In the genomic region with DNA sequence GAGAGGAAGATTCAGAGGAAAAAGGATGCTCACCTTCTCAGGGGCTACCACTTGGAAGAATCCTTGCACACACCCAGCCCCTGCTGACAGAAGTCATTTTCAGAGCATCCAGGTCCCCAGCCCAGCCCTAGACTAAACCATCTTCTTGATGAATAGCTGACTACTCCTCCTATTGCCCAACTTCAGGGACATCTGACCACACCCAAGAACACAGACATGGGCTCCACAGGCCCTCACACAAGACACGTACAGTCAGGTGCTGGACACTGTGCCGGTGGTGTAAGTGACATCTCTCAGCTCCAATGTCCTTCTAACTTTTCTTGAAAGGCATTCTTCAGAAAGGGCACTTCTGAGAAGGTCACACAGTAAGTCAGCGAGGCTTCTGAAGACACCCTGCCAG, we compare ENCODE assay signal across 24 mouse cellular contexts.
"Had no signal": no experiment of that assay in that cellular context is flagged by ENCODE, and none has a peak within 500 bp of the region (broad histone marks: within the 10 kb centered on the region; RNA-seq: fewer than 3 reads in every experiment).

No protein-coding gene starts in this region.

- H3K9me3 ChIP-seq: forebrain, embryonic 15.5 days; heart, embryonic 13.5 days; heart, embryonic 15.5 days; hindbrain, embryonic 13.5 days; hindbrain, embryonic 15.5 days; kidney, embryonic 15.5 days; limb, embryonic 13.5 days had no signal

- H3K9ac ChIP-seq: forebrain, embryonic 15.5 days; forebrain, postnatal 0 days; heart, embryonic 13.5 days; heart, embryonic 15.5 days; hindbrain, embryonic 13.5 days; hindbrain, embryonic 15.5 days; kidney, embryonic 15.5 days; limb, embryonic 13.5 days had no signal

- H3K4me1 ChIP-seq: forebrain, embryonic 15.5 days had no signal

- H3K4me2 ChIP-seq: forebrain, embryonic 15.5 days; heart, embryonic 13.5 days; heart, embryonic 15.5 days; hindbrain, embryonic 13.5 days; hindbrain, embryonic 15.5 days; kidney, embryonic 15.5 days; limb, embryonic 13.5 days had no signal

- H3K36me3 ChIP-seq: forebrain, embryonic 15.5 days; heart, embryonic 13.5 days; heart, embryonic 15.5 days; hindbrain, embryonic 13.5 days; hindbrain, embryonic 15.5 days; kidney, embryonic 15.5 days; limb, embryonic 13.5 days had no signal

- ATAC-seq: forebrain, embryonic 15.5 days; forebrain, postnatal 0 days; hindbrain, postnatal 0 days; intestine, embryonic 16.5 days had no signal

- H3K27me3 ChIP-seq: forebrain, embryonic 15.5 days; heart, embryonic 13.5 days; heart, embryonic 15.5 days; hindbrain, embryonic 13.5 days; hindbrain, embryonic 15.5 days; kidney, embryonic 15.5 days; limb, embryonic 13.5 days had no signal

- DNase-seq: forebrain, postnatal 0 days; gastrocnemius, postnatal 14 days; gastrocnemius, postnatal 36 days; heart, adult 18-20 months; heart, postnatal 14 days; heart, postnatal 36 days; kidney, adult 11 months; kidney, adult 2 months; kidney, adult 9 months; kidney, postnatal 14 days; kidney, postnatal 36 days; layer of hippocampus, adult 9-11 months; layer of hippocampus, postnatal 36 days; left cerebral cortex, postnatal 4 days had no signal

- H3K27ac ChIP-seq: forebrain, embryonic 15.5 days; heart, embryonic 13.5 days; heart, embryonic 15.5 days; hindbrain, embryonic 13.5 days; hindbrain, embryonic 15.5 days; hindbrain, postnatal 0 days; kidney, embryonic 15.5 days; kidney, postnatal 0 days; limb, embryonic 13.5 days had no signal

- H3K4me3 ChIP-seq: forebrain, embryonic 15.5 days; heart, embryonic 13.5 days; heart, embryonic 15.5 days; hindbrain, embryonic 13.5 days; hindbrain, embryonic 15.5 days; kidney, embryonic 15.5 days; limb, embryonic 13.5 days had no signal
